Mouse (Mus musculus): Measurements from ENCODE around the gene Pcid2.
A peak's percentile ranks its signal among the peaks of the same experiment; 100 is the strongest.

The Pcid2 gene

DNA sequence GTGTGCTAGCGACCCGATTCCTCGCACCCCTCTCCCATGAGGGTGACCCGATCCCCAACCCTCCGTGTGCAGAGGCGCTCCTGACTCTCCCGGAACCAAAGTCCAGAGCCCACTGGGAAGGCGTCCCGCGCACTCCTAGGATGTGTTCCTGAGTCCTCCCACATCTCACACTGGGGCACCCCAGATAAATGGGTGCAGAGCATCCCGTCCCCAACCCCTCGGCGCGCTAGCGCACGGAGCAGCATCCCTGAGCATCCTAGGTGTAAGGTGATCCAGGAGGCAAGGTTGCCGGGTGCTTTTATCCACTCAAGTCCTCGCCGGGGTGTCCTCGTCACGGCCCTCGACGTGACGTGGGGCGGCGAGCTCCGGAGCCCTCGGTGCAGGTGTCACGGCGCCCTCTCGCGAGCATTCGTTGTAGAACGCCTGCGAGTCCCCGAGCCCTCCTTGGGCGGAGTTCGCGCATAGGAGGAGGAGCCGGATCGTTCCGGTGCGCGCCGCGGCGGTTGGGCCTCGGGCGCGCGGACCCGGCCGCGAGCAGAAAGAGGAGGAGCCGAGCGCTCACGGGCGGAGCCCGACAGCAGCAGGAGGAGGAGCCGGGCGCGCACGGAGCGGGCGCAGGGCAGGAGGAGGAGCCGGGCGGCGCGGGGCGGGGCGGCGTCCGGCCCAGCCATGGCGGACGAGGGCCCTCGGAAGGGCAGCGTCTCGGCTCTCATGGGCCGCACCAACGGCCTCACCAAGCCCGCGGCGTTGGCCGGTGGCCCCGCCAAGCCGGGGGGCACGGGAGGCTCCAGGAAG lies at the start of gene Pcid2, which contains the start of gene Cul4a:
TSS of gene Pcid2 (minus strand) at position 373 of the 795 bp plus-strand sequence.
TSS of gene Cul4a (plus strand) at position 535 of the 795 bp plus-strand sequence.
- DNase-seq = peak; percentile 98

GRCm38 (mm10) chr8:13154099-13154498 lies 48.8 kb upstream of the Pcid2 start:
- no peak for DNase-seq

GRCm38 (mm10) chr8:13150929-13151328 lies 45.7 kb upstream of the Pcid2 start:
- DNase-seq = no peak

GRCm38 (mm10) chr8:13149866-13150265 lies 44.6 kb upstream of the Pcid2 start:
- DNase-seq = no peak

- DNase-seq = no peak
Measured at GRCm38 (mm10) chr8:13149287-13149686, 44.0 kb upstream of the Pcid2 start.

GRCm38 (mm10) chr8:13148476-13148875 lies 43.2 kb upstream of the Pcid2 start:
- no peak for DNase-seq

DNA sequence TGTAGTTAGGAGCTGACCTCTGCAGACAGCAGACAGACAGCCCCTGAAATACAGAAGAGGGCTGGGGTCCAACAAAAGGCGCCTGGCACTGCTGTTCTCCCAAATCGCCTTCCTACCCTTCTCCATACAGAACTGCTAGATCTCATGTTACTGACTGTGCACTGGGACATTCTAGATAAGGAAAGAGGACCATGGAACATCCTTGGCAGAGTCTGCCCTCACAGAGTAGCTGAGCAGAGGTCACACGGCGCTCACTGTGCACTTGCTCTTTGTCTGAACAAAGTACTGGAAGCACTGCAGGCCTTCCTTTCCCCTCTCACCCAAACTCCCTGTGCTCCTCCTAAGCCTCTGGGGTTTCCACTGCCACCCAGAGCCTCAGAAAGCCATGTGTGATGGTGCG lies 36.4 kb upstream of the Pcid2 start:
- DNase-seq = no peak

- no peak for DNase-seq
Measured at GRCm38 (mm10) chr8:13139641-13140182, 34.5 kb upstream of the Pcid2 start.

DNA sequence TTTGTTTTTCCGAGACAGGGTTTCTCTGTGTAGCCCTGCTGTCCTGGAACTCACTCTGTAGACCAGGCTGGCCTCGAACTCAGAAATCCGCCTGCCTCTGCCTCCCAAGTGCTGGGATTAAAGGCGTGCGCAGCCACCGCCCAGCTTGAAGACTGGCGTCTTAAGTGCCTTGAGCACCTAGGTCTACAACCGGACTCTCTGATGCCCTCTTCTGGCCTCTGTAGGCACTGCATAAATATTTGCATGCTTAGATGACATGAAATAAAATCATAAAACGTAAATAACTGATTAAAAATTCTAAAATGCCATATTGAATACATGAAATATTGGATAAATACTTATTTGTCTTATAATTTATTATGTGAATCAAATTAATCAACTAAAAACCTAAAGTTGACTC lies 27.0 kb upstream of the Pcid2 start:
- peak; percentile 63 for DNase-seq

- no peak for DNase-seq
Measured at GRCm38 (mm10) chr8:13124897-13125296, 19.6 kb upstream of the Pcid2 start.

DNA sequence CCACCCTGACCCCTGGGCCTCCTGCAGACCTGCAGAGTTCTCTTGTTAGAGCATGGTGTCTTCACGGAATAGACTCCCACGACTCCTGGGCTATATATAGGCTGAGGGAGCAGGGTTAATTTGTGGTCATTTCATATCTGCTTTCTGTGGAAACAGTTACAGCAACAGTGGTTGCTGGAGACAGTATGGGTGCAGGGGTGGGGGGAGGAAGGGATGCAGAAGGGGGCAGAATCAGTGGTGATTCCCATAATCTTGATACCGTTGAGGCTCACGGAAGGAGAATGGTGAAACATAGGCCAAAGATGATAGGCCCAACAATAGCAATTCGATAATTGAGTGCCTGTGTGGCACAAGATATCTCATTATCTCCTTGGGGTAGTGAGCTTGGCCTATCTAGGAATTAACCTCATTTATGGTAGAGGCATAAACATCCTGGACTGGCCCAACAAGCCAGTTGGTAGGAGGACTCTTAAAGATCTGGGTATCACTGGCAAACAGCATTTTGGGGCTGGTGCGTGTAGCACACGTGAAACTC lies 17.7 kb upstream of the Pcid2 start:
- no peak for DNase-seq

GRCm38 (mm10) chr8:13120882-13121665 lies 15.8 kb upstream of the Pcid2 start:
- no peak for DNase-seq

GRCm38 (mm10) chr8:13118516-13118915 lies 13.3 kb upstream of the Pcid2 start:
- no peak for DNase-seq

DNA sequence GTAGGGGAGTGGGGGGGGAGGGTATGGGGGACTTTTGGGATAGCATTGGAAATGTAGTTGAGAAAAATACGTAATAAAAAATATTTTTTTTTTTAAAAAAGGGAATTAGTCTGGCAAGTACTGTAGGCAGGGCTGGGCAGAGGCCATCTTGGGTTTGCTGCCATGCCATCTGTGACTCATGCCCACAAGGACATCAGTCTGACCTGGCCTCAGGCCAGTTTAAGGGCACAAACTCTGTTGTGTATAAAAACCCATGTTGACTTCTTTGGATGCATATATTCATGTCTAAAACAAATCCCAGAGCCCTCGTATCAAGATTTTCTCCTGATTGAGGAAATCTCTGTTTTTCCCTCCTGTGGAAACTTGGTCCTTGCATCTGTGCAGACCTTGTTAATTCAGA lies 11.8 kb upstream of the Pcid2 start:
- DNase-seq = no peak

GRCm38 (mm10) chr8:13113232-13113631 lies 8.0 kb upstream of the Pcid2 start:
- no peak for DNase-seq

DNA sequence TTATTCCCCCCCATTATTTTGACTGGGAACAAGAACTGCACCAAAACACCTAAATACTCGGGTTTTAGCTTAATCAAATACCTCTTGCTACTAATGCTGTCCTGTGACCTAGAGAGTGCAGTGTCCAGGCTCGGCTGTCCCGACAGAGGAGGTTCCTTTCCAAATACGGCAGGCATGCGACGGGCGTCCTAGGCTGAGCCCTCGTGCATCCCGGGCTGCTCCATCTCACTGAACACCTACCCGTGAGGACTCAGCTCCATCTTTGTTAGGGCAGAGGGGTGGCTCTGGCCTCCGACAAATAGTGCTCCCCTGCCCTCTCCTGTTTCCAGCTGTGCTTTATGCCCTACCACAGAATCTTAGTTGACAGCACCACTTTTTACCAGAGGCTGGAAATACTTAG lies 6.7 kb upstream of the Pcid2 start:
- no peak for DNase-seq

- DNase-seq = no peak
Measured at GRCm38 (mm10) chr8:13109416-13109960, 4.2 kb upstream of the Pcid2 start.

DNA sequence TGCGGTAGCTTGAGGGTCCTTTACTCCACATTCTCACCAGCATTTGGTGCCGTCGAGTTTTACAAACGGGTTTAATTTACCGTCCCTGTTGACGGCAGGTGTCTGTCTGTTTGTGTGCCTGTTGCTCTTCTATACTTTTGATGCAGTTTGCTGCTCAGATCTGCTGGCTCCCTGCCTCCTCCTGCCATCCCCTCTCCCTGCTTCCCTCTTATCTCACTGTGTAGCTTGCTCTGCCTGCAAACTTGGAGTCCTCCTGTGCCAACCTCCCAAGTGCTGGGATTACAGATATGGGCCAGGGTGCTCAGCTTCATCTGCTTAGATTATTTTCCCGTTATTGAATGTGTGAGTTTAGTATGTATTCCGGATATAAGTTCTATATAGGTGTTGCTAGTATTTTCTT lies 3.7 kb upstream of the Pcid2 start:
- no peak for DNase-seq

DNA sequence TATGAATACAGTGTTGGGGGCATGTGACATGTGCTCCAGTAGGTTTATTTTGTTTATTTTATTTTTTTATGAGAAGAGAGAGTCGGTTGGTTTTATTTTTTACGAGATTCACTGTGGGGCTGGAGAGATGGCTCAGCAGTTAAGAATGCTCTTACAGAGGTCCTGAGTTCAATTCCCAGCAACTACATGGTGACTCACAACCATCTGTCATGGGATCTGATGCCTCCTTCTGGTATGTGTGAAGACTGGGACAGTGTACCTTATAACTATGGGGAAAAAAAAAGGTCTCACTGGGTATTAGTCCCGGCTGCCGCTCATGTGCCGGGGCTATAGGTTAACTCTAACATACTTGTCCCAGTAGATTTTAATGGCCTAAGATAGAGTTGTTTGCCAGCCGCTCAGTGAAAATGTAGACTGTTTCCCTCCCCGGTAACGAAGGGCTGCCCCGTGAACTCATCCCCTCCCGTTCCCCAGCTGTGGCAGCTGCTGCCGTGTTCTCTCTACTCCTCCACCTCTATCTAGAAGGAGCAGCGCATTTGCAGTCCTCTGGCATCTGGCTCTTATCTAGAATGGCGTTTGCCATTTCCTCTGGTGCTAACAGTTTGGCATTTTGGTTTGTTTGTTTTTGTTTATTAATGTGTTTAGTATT lies 2.9 kb upstream of the Pcid2 start:
- no peak for DNase-seq

GRCm38 (mm10) chr8:13105908-13106551 lies 771 bp upstream of the Pcid2 start:
- peak; percentile 61 for DNase-seq

GRCm38 (mm10) chr8:13104691-13105086 lies 570 bp downstream of the Pcid2 start:
- peak; percentile 94 for DNase-seq

DNA sequence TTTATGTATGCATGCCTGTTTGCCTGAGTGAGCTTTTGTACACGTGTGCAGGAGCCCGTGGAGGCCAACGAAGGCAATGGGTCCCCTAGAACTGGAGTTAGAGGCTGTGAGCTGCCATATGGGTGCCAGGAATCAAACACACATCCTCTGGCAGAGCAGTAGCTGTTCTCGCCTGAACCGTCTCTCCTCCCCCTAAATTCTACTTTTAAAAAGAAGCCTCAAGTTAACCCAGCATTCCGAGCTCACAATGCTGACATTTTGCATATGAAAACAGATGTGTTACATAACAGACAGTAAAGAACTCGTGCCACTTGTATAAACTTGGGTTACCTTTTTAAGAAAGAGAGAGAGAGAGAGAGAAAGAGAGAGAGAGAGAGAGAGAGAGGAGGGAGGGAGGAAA lies 27.7 kb downstream of the Pcid2 start:
- DNase-seq = no peak

Measured in right cerebral cortex, postnatal 4 days (tissue).